Mouse (Mus musculus) left cerebral cortex, postnatal 14 days (tissue): ENCODE measurements around the gene Spag8. TPM values are rescaled to one million over a fixed set of nuclear protein-coding genes. Genes with fewer than 3 reads are reported as not detected.

Experiments
- DNase-seq, 2 experiments: peaks; one replicate each; pipeline ENCODE4 v3.0.0; 2021 to 2022; ENCODE audit warnings: low spot score in 2 of 2, mixed read lengths in 1 of 2
- intact Hi-C: fragments of 180-260 bp; cut with DNase I; formaldehyde crosslinking; loops from one replicate; pipeline ENCODE4 v1.15.1; 2025
- total RNA-seq, 2 experiments: library from RNA; stranded (reverse); gene quantifications; 2 replicates each; pipeline ENCODE4 v1.2.3; 2021

Spag8 gene
- total RNA-seq, 2 experiments from 2014 or later: 0.68 to 0.75 TPM

DNA sequence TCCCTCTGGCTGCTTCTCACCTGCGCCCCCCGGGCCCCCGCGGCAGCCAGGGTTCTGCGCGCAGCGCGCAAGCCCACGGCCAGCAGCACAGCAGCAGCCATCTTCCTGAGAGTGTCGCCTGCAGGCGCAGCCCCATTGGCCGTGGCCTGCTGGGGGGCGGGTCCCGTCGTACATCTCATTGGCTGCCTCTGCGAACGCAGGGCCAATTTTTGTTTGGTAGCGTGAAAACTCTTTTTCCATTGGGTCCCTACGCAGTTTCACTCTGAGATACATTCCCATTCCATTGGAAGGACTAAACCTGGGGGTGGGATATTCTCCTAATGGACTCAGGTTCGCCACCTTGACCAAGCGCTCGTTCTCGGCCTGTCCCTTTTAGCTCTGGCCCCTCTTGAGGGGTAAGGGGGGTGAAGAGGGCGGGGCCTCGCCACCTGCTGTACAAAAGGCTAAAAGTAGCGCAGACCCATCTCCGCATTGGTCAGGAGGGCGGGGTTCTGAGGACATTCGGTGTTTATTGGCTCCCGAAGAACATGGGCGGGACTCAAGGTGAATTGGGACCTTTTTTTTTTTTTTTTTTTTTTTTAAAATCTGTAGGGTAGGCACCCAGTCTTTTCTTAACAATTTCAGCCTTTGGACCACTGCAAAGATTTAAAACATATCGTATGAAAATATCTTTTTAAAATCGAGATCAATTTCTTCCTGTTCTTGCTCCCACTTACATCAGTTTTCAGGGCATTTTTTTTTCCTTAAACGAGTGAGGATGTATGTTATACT, 3.1 kb upstream of the Spag8 start, which contains the start of gene Hint2:
Gene Hint2 (minus strand): TSS at position 128 of the 771 bp plus-strand sequence.
- DNase-seq: peak; percentile 95 to 98
- intact Hi-C loops: no loop called here

GRCm38 (mm10) chr4:43655656-43656338, 2.4 kb upstream of the Spag8 start:
- no peak for DNase-seq
- intact Hi-C loops: no loop called here

DNA sequence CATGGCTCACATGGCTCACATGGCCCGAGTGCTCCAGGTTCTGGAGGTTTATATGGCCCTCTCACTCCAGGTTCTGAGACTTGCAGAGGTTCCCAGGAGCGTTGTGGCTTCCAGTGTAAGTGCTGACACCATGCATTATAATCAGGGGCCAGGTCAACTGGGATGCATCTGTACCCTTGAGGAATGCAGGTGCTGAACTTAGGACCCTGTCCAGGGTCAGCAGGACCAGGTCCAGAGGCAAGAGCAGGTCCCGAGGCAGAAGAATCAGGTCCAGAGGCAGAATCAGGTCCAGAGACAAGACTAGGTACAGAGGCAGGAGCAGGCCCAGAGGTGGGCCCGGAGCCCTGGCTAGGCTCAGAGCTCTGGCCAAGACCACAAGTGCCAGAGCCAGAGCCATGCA, 668 bp downstream of the Spag8 start:
- no peak for DNase-seq
- intact Hi-C loops: no loop called here

DNA sequence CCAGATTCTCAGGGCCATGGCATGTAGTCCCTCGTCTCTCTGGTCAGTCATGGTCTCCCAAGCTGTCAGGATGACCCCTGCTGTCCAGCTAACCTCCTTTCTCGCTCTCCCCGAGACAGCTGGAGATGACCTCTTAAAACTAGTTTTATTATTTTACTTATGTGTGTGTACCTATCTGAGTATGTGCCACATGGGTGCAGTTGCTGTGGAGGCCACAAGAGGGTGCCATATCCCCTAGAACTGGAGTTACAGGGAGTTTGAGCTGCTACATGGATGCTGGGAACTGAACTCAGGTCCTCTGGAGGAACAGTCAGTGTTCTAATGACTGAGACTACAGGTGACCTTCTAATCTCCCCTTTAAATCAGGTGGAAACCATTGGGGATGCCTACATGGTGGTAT, 3.6 kb downstream of the Spag8 start:
- intact Hi-C loops: no loop called here

DNA sequence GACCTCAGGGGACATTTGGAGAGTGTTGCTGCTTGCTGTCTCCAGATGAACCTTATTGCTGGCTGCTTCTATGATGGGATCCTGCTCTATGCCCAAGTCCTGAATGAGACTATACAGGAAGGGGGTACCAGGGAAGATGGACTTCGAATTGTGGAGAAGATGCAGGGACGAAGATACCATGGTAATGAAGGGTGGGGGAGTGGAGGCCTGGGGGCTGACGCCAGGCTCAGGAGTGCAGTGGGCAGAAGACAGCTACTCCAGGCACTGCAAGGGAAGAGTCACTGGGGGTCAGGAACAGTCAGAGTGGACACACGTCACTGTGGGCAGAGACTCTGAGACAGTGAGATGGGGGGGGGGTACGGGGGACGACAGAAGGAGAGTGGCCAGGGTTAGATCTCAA, 12.9 kb downstream of the Spag8 start:
- intact Hi-C loops: no loop called here
- DNase-seq: no peak

More for the DNA sequence above, 3.6 kb downstream of the Spag8 start:
- DNase-seq: no peak

DNA sequence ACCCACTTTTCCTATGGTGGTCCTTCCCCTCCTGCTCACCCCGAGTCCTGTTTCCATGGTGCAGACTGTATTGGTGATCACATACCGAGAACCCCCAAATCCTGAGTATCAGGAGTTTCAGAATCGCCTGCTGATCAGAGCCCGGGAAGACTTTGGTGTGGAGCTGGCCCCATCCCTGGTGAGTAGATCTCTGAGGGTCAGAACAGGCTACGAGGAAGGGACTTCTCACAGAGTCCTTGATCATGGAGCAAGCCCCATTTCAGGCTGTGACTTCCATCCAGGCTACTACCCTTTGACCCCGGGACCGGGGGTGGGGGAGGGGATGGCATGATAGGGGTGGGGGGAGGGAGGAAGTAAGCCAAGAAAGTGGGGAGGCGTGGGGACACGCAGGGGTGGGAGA, 13.3 kb downstream of the Spag8 start:
- intact Hi-C loops: no loop called here

GRCm38 (mm10) chr4:43636751-43637150, 16.6 kb downstream of the Spag8 start:
- no peak for DNase-seq
- intact Hi-C loops: no loop called here

More for the DNA sequence above, 13.3 kb downstream of the Spag8 start:
- DNase-seq: no peak

DNA sequence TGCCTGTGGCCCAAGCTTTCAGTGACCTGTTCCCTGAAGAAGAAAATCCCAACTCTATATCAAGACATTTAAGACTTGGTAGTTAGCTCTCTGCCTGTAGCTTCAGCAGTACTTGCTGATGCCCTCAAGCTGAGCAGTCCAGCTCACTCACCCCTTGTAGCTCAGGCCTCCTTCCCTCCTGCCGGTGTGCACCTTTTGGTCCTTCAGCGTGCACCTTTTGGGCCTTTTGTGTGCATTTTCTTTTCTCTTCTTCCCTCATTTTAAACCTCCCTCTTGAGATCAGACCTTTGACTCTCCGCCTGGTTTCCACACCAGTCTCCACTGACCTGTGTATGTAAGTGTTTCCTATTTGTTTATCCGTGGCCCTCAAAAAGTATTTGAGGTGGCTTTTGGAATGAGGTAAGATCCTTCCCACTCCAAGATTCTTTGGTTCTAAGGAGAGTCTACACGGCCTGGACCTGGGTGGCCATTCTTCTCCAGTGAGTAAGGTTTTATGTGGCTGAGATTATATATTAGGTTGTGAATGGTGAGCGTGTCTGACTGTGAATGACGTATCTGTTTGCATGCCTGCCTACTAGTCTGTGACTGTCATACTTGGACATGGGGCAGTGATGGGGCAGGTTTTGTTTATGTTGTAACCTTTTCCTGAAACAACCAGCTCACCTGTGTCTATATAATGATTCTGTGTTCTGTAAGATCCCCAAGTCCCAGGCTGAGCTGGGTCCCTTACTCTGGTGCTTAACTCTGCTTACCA, 18.6 kb downstream of the Spag8 start:
- intact Hi-C loops: no loop called here
- no peak for DNase-seq

GRCm38 (mm10) chr4:43633736-43634135, 19.7 kb downstream of the Spag8 start:
- DNase-seq: no peak
- intact Hi-C loops: no loop called here

- DNase-seq: peak in 1 of 2 experiments; percentile 1
- intact Hi-C loops: no loop called here
Observed at GRCm38 (mm10) chr4:43633296-43633695, 20.1 kb downstream of the Spag8 start.

DNA sequence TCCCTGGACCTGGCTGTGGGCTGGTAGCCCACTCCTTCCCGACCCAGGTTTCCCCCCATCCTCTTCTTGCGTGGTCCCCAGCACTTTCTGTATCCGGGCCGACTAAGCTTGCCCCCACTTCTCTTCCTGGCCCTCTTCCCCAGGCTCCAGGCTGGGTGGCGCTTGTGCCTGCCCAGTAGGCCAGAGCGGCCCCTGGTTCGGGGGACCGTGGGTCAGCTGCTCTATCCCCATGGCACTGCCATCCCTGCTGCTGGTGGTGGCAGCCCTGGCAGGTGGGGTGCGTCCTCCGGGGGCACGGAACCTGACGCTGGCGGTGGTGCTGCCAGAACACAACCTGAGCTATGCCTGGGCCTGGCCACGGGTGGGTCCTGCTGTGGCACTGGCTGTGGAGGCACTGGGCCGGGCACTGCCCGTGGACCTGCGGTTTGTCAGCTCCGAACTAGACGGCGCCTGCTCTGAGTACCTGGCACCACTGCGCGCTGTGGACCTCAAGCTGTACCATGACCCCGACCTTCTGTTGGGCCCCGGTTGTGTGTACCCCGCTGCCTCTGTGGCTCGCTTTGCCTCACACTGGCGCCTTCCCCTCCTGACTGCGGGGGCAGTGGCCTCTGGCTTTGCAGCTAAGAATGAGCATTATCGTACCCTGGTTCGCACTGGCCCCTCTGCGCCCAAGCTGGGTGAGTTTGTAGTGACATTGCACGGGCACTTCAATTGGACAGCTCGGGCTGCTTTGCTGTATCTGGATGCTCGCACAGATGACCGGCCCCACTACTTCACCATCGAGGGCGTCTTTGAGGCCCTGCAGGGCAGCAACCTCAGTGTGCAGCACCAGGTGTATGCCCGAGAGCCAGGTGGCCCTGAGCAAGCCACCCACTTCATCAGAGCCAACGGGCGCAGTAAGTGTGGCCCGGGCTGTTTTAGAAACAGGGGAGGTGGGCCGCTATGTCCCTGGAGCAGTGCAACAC, 21.2 kb downstream of the Spag8 start:
- DNase-seq: no peak
- intact Hi-C loops: no loop called here

DNA sequence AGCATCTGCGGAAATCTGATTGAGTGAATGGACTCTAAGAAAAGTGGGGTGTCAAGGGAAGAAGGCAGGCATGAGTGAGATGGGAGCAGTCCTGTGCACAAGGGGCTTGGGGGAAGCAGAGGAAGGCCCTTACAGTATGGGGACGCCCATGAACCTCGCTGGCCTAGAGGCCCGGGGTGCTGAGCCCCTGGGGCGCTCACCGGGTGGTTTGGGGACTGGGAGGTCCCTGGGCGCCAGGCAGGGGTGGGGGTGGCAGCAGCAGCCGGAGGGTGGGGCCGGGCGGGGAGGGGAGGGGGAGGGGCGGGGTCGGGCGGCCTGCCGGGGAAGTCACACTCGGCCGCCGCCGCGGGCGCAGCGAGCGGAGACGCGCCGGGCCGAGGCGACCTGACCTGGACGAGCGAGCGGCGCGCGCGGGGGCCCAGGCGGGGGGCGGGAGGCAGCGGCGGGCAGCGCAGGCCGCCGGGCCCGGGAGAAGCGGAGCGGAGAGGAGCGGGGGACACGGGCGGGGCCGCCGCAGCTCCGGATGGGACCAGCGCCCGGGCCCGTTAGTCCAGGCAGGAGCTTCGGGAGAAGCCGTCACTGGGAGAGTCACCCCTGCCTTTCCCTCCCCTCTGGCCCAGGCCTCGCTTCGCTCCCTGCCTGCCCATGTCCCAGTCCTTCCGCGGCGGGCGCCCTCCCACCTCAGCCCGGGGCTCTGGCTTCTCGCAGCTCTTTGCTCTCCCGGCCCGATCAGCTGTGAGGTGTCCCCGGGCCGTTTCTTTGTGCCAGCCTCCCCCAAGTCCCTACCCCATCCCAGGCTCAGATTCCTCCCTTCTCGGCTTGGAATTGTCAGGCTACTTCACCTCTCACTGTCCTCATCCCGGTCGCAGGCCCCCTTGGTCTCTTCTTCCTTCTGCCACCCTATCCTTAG, 22.1 kb downstream of the Spag8 start, which contains the start of gene Npr2:
Gene Npr2 (plus strand): TSS at position 890 of the 910 bp plus-strand sequence.
- DNase-seq: peak in 1 of 2 experiments; percentile 40
- intact Hi-C loops: no loop called here

DNA sequence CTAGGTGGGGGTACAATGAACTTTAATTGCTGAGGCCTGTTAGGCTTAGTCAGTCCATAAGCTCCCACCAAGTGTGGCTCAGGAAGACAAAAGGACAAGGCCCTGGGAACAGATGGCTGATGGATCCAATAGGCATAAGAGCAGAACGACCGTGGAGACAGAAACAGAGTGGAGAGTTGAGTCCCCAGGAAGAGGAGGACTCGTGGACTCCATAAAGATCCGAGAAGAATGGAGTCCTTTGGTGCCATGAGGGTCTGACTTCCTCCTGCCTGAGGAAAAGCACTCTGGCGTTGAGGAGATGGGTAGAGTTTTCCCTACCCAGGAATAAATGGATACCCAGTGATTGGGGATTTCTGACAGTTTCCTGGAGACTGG, 22.7 kb downstream of the Spag8 start:
- intact Hi-C loops: loop anchor here (1.0 kb wide), 2 partner anchors 36 to 82 kb away; no protein-coding TSS in a partner anchor

GRCm38 (mm10) chr4:43630030-43630581, 23.3 kb downstream of the Spag8 start:
- intact Hi-C loops: loop anchor here (1.0 kb wide), 2 partner anchors 36 to 82 kb away; no protein-coding TSS in a partner anchor
- peak; percentile 91 to 94 for DNase-seq

More for the DNA sequence above, 22.7 kb downstream of the Spag8 start:
- DNase-seq: no peak

- intact Hi-C loops: no loop called here
- DNase-seq: peak in 1 of 2 experiments; percentile 35
Observed at GRCm38 (mm10) chr4:43629106-43629817, 24.1 kb downstream of the Spag8 start.

GRCm38 (mm10) chr4:43620146-43620778, 33.1 kb downstream of the Spag8 start:
- intact Hi-C loops: no loop called here

More at GRCm38 (mm10) chr4:43620146-43620778, 33.1 kb downstream of the Spag8 start:
- DNase-seq: no peak
